Mouse (Mus musculus) liver, adult (tissue): ENCODE data around the gene St6galnac3.

Experiments used
- GATA4 ChIP-seq: IDR thresholded peaks from 2 replicates; pipeline ENCODE4 v1.6.1; 2014; ENCODE audit warnings: mild to moderate bottlenecking, low read length; ENCODE audit not compliant: insufficient replicate concordance

St6galnac3 gene

GRCm38 (mm10) chr3:153475919-153476318 lies 249.1 kb downstream of the St6galnac3 start:
- TF ChIP-seq GATA4 = no peak

- TF ChIP-seq GATA4 = no peak
These were observed 249.5 kb downstream of the St6galnac3 start for GRCm38 (mm10) chr3:153475461-153475860.

GRCm38 (mm10) chr3:153472583-153473471 lies 252.1 kb downstream of the St6galnac3 start:
- TF ChIP-seq GATA4 = no peak

GRCm38 (mm10) chr3:153463849-153464248 lies 261.1 kb downstream of the St6galnac3 start:
- TF ChIP-seq GATA4 = no peak

- TF ChIP-seq GATA4 = no peak
These were observed 264.8 kb downstream of the St6galnac3 start for GRCm38 (mm10) chr3:153460173-153460572.

- TF ChIP-seq GATA4 = no peak
These were observed 266.4 kb downstream of the St6galnac3 start for GRCm38 (mm10) chr3:153458593-153458992.

GRCm38 (mm10) chr3:153457701-153458100 lies 267.3 kb downstream of the St6galnac3 start:
- TF ChIP-seq GATA4 = no peak

GRCm38 (mm10) chr3:153457203-153457602 lies 267.8 kb downstream of the St6galnac3 start:
- no peak for TF ChIP-seq GATA4

- no peak for TF ChIP-seq GATA4
These were observed 268.7 kb downstream of the St6galnac3 start for GRCm38 (mm10) chr3:153456227-153456626.

- TF ChIP-seq GATA4 = no peak
These were observed 271.6 kb downstream of the St6galnac3 start for GRCm38 (mm10) chr3:153453127-153454049.

- TF ChIP-seq GATA4 = no peak
These were observed 272.5 kb downstream of the St6galnac3 start for GRCm38 (mm10) chr3:153452299-153452996.

- no peak for TF ChIP-seq GATA4
These were observed 283.6 kb downstream of the St6galnac3 start for GRCm38 (mm10) chr3:153441329-153441728.

GRCm38 (mm10) chr3:153436076-153437021 lies 288.6 kb downstream of the St6galnac3 start:
- no peak for TF ChIP-seq GATA4

GRCm38 (mm10) chr3:153433010-153433409 lies 292.0 kb downstream of the St6galnac3 start:
- no peak for TF ChIP-seq GATA4
